Mouse (Mus musculus): ENCODE data around the gene Ccdc152. TPM values are rescaled to one million over a fixed set of nuclear protein-coding genes. Genes with fewer than 3 reads are reported as not detected.

Ccdc152 gene
- total RNA-seq (2015) (not detected in 2 replicates), total RNA-seq (2017) (0.28 and 0.33 TPM in 2 replicates)

- no peak for ATAC-seq (ENCODE audit: poor library complexity, severe bottlenecking)
These were observed at the start of gene Ccdc152 for GRCm38 (mm10) chr15:3303426-3303825. Gene Ccdc152, minus strand, starts transcription at chr15:3303526.

GRCm38 (mm10) chr15:3349306-3350064 lies 46.2 kb upstream of the Ccdc152 start:
- ATAC-seq (ENCODE audit: poor library complexity, severe bottlenecking) = no peak

GRCm38 (mm10) chr15:3346682-3347081 lies 43.4 kb upstream of the Ccdc152 start:
- no peak for ATAC-seq (ENCODE audit: poor library complexity, severe bottlenecking)

- no peak for ATAC-seq (ENCODE audit: poor library complexity, severe bottlenecking)
These were observed 41.2 kb upstream of the Ccdc152 start for GRCm38 (mm10) chr15:3344555-3344954.

- ATAC-seq (ENCODE audit: poor library complexity, severe bottlenecking) = no peak
These were observed 38.7 kb upstream of the Ccdc152 start for GRCm38 (mm10) chr15:3341806-3342582.

- no peak for ATAC-seq (ENCODE audit: poor library complexity, severe bottlenecking)
These were observed 36.5 kb upstream of the Ccdc152 start for GRCm38 (mm10) chr15:3339847-3340246.

- no peak for ATAC-seq (ENCODE audit: poor library complexity, severe bottlenecking)
These were observed 29.2 kb upstream of the Ccdc152 start for GRCm38 (mm10) chr15:3332517-3332916.

- no peak for ATAC-seq (ENCODE audit: poor library complexity, severe bottlenecking)
These were observed 28.5 kb upstream of the Ccdc152 start for GRCm38 (mm10) chr15:3331813-3332212.

- ATAC-seq (ENCODE audit: poor library complexity, severe bottlenecking) = no peak
These were observed 27.0 kb upstream of the Ccdc152 start for GRCm38 (mm10) chr15:3330291-3330690.

GRCm38 (mm10) chr15:3323041-3323440 lies 19.7 kb upstream of the Ccdc152 start:
- no peak for ATAC-seq (ENCODE audit: poor library complexity, severe bottlenecking)

GRCm38 (mm10) chr15:3319929-3320328 lies 16.6 kb upstream of the Ccdc152 start:
- ATAC-seq (ENCODE audit: poor library complexity, severe bottlenecking) = no peak

- ATAC-seq (ENCODE audit: poor library complexity, severe bottlenecking) = no peak
These were observed 13.3 kb upstream of the Ccdc152 start for GRCm38 (mm10) chr15:3316617-3317016.

GRCm38 (mm10) chr15:3312937-3313336 lies 9.6 kb upstream of the Ccdc152 start:
- ATAC-seq (ENCODE audit: poor library complexity, severe bottlenecking) = no peak

GRCm38 (mm10) chr15:3309856-3310255 lies 6.5 kb upstream of the Ccdc152 start:
- ATAC-seq (ENCODE audit: poor library complexity, severe bottlenecking) = no peak

- ATAC-seq (ENCODE audit: poor library complexity, severe bottlenecking) = no peak
These were observed 2.8 kb downstream of the Ccdc152 start for GRCm38 (mm10) chr15:3300361-3301100.

- ATAC-seq (ENCODE audit: poor library complexity, severe bottlenecking) = no peak
These were observed 5.7 kb downstream of the Ccdc152 start for GRCm38 (mm10) chr15:3297615-3298014.

- no peak for ATAC-seq (ENCODE audit: poor library complexity, severe bottlenecking)
These were observed 7.3 kb downstream of the Ccdc152 start for GRCm38 (mm10) chr15:3295986-3296385.

GRCm38 (mm10) chr15:3293477-3293876 lies 9.8 kb downstream of the Ccdc152 start:
- ATAC-seq (ENCODE audit: poor library complexity, severe bottlenecking) = peak; percentile 43

- peak; percentile 45 for ATAC-seq (ENCODE audit: poor library complexity, severe bottlenecking)
These were observed 12.9 kb downstream of the Ccdc152 start for GRCm38 (mm10) chr15:3290435-3290834.

GRCm38 (mm10) chr15:3286032-3286431 lies 17.3 kb downstream of the Ccdc152 start:
- ATAC-seq (ENCODE audit: poor library complexity, severe bottlenecking) = no peak

- no peak for ATAC-seq (ENCODE audit: poor library complexity, severe bottlenecking)
These were observed 21.6 kb downstream of the Ccdc152 start for GRCm38 (mm10) chr15:3281737-3282136.

Data from megakaryocyte, adult 5-6 weeks (primary cell).